Mouse (Mus musculus): ENCODE results near the gene Irf9.

Irf9 gene

GRCm38 (mm10) chr14:55581981-55582681 is 21.2 kb upstream of the Irf9 start:
- DNase-seq: no peak

DNA sequence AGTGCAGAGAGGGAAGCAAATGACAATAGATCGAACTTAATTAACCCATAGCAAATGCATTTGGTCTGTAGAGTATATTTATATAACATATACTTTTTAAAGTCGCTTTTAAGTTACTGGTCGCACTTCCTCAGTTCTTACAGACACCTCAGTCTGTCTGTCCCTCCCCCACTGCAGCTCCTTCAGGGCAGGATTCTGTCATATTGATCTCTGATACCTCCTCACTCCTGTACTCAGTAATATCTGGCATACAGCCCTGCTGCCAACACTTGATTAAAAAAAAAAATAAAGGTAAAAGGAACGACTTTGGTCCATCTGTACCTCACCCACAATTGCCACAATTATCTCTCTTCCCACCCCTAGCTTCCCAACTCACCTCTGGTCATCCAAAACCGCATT is 19.1 kb upstream of the Irf9 start:
- no peak for DNase-seq

DNA sequence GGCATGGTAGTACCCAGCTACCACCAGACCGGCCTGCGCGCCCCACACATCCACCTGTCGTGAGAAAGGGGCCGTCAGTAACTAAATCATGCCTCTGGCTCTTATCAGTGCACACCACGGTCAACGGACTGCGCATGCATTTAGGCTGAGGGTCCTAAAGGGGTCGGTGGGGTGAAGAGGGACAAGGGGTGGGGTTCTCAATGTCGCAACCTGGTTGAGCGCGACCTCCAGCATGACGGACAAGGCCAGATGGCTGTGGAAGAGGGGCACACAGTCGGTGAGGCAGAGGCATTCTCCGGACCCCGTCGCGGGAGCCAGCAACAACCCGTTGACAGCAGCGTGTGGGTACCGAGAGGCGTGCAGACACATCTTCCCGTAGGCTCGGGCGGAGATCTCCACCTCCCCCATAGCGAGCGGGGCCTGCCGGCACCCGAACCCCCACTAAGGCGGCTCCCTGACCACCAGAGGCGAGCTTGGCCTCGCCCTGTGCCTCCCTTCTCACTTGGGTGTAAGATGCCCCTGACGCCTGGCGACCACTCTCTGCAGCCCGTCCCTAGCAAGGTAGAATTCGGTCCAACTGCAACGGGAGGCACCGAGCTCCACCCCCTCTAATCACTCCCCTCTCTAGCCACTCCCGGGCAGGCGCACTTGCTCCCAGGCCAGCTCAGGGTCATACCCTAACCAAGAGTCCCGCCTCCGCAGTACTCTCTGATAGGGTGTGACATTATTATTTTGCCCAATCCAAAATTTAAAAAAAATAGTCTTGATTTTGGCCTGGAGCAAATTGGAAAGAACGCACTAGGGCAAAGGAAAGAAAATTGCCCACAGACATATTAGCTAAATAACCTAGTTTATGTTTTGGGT is 18.4 kb upstream of the Irf9 start, which contains the start of gene Emc9:
TSS of gene Emc9 (minus strand) at position 601 of the 864 bp plus-strand sequence.
- DNase-seq: peak; percentile 85

GRCm38 (mm10) chr14:55585566-55585960 is 17.8 kb upstream of the Irf9 start:
- DNase-seq: no peak

DNA sequence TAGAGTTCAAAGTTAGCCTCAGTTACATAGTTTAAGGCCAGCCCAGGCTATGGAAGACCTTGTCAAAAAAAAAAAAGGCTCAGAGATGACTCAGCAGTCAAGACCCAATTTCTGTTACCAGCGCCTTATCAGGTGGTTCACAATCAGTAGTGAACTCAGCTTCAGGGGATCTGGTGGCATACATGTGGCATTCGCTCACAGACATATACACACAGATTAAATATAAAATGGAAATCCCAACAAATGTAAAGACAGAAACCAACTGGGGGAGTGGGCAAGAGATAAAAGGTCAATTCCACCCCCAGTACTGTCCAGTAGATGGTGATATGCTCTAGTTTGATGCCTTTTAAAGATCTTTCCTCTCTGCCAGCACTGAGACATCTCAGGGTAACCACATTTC is 17.2 kb upstream of the Irf9 start:
- no peak for DNase-seq

- DNase-seq: no peak
Observed at GRCm38 (mm10) chr14:55589271-55589670, 14.1 kb upstream of the Irf9 start.

DNA sequence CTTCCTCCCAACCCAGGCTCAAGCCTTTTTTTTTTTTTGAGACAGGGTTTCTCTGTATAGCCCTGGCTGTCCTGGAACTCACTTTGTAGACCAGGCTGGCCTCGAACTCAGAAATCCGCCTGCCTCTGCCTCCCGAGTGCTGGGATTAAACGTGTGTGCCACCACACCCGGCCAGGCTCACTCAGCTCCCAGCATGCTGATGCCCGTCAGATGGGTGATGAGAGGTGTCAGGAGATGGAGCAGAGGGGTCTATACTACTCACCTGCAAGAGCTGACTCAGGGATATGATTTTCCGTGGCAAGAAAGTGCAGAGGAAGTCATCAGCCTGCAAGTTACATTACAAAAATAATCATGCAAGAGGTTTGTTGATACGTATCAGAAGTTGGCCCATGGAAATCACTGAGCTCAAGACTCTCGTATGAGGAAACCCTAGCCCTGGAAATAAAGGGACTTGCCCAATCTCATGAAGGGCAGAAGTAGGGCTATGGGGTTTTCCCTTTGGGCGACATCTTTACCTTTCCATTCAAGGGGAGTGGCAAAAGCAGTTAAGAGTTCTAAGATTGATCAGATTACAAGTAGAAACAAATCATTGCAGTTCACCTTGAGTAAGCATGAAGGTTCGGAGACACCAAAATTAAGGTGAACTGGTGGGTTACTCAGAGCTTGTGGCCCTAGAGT is 13.5 kb upstream of the Irf9 start:
- DNase-seq: no peak

GRCm38 (mm10) chr14:55590748-55591330 is 12.5 kb upstream of the Irf9 start, which contains the start of gene Psme2:
Psme2 (minus strand) TSS chr14:55591113.
- peak; percentile 90 for DNase-seq

DNA sequence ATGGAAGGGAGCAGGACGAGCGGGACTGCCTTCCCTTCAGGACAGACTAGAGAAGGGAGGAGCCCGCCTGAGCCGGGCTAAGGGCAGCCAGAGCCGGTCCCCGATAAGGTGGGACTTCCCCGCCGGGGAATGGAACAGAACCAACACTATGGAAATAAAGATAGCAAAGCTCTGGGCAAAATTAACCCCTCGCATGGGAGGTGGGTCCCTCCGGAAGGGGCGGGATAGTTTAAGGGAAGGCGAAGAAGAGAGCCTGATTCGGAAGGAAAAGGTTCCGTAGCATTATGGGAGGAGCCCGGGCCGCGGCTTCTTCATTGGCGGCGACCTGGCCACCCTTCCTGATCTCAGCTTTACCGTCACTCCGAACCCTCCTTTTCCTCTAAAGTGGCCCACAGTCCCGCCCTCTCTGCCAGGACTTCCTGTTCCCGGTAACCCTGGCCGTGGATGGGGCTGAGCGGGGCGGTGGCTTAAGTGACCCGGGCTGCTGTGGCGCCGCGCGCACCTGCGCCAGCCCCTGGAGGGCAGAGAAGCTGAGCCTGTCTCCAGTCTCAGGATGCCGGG is 12.0 kb upstream of the Irf9 start, which contains the start of gene Rnf31:
TSS of gene Rnf31 (plus strand) at position 378 of the 561 bp plus-strand sequence.
- DNase-seq: peak; percentile 94

- DNase-seq: no peak
Observed at GRCm38 (mm10) chr14:55592226-55592625, 11.1 kb upstream of the Irf9 start.

DNA sequence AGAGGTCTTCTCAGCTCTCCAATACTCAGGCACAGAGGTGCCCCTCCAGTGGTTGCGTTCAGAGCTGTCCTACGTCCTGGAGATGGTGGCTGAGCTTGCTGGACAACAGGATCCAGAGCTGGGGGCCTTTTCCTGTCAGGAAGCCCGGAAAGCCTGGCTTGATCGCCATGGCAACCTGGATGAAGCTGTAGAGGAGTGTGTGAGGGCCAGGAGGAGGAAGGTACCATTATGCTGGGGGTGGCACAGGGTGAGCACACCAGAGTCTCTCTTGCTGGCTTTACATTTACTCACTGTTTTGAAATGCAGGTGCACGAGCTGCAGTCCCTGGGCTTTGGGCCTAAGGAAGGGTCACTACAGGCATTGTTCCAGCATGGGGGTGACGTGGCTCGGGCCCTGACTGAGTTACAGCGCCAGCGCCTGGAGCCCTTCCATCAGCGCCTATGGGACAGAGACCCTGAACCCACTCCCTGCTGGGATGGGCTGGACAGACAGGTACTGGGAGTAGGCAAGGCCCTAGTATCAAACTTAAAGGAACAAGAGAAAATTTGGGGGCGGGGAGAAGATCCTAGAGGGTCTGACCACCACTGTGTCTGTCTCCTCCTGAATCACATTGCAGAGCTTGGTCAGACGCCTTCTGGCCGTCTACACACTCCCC is 7.2 kb upstream of the Irf9 start:
- DNase-seq: no peak

DNA sequence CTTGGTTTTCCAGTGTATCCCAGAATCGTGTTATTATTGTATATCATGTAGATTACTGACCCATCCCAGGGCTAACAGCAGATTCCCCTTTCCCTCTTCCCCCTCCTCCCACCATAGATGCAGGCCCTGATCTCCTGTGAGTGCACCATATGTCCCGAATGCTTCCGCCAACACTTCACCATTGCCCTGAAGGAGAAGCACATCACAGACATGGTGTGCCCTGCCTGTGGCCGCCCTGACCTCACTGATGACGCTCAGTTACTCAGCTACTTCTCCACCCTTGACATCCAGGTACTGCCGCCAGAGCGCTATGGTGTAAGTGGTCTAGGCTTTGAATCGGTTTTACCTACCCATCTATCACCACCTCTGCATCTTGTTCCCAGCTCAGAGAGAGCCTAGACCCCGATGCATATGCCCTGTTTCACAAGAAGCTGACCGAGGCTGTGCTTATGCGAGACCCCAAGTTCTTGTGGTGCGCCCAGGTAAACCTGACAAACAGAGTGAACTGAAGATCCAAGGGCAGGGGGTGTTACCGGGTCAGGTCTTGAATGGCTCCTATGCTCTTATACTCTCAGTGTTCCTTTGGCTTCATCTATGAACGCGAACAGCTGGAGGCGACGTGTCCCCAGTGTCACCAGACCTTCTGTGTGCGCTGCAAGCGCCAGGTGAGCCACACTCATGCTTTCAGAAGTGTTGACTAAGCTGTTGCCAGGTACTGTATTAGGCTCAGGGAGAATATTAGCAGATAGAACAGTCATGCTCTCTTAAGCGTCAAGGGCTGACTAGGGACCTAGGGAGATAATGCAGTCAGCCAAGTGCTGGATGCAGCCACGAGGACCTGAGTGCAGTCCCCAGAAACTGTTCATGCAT is 4.6 kb upstream of the Irf9 start:
- DNase-seq: no peak

DNA sequence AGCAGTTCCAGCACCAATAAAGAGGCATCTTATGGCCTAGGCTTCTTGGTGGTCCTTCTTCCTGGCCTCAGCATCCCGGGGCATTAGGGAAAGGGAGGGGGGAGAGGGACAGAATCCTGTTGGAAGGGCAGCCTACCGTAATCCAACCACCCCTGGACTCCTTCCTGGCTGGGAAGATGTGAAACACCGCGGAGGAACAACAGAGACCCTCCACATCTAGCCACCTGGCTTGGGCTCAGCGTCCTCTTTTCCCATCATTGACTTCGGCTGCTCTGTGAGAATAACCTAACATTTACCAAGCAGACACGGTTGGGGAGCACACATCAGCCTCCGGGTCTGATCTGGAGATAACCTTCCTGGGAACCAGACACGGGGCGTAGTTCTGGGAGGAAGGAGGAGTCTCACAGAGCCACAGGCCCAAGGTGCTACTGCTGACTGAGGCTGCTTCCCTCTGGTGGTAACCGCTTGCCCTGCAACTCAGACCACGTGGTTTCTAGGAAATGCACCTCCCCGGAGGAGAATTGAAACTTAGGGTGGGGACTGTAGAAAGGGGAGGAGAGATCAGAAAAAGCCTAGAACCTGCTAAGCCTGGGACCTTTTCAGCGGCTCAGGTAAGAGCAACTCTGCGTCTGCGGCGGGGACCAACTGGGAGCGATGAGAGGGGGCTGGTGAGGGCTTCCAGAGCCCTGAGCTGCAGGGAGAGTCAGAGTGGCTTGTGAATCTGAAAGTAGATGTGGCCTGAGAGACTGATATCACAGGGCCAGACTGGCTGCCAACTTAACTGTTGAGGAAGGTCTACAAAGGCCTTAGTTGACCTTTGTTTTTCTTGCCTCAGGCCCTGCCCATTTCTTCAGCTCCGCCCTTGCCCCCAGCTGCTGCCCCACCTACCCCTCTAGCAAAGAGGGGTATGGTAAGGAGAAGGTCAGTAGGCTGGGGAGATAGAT is 534 bp downstream of the Irf9 start:
- peak; percentile 85 for DNase-seq

GRCm38 (mm10) chr14:55604823-55605222 is 1.5 kb downstream of the Irf9 start:
- DNase-seq: no peak

GRCm38 (mm10) chr14:55605743-55606459 is 2.5 kb downstream of the Irf9 start:
- no peak for DNase-seq

- DNase-seq: no peak
Observed at GRCm38 (mm10) chr14:55608339-55608738, 5.0 kb downstream of the Irf9 start.

DNA sequence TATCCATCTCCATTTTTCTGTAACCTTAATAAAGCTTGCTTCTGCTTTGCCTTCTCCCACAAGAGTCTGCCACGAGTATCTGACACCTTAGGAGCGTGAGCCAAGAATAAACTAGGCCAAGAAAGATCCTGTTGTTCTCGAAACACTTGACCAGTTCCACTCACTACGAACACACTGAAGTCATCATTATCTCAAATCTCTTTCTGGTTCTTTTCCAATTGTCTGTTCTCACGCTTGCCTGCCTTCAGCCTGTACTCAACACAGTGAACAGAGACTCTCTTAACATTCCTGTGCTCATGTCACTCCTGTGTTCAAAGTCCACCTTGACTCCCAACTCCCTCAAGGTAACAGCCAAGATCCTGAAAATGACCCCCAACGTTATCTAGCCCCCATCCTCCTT is 10.0 kb downstream of the Irf9 start:
- no peak for DNase-seq

- no peak for DNase-seq
Observed at GRCm38 (mm10) chr14:55614565-55615178, 11.3 kb downstream of the Irf9 start.

DNA sequence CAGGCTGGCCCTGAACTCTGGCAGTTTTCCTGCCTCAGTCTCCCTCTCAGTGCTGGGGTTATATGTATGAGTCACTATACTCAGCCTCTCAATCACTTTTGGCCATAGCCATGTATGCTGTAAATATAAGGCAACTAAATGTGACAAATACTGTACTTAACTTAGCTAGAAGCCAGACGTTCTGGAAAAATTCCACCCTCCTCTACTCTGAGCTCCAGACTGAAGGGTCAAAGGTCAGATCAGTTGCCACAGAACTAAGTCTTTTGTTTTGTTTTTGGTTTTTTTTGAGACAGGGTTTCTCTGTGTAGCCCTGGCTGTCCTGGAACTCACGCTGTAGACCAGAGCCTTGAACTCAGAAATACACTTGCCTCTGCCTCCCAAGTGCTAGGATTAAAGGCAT is 12.5 kb downstream of the Irf9 start:
- no peak for DNase-seq

Measured in cerebellum, adult 9-10 months (tissue).